Mouse (Mus musculus): ENCODE results near the gene Jph2. TPM values are rescaled to one million over a fixed set of nuclear protein-coding genes. Genes with fewer than 3 reads are reported as not detected.

Gene Jph2
- total RNA-seq, 2 experiments from 2014 or later, result 0.37 to 0.70 TPM

- no peak for DNase-seq (ENCODE audit: extremely low spot score in 1 of 2, low spot score in 1 of 2)
Measured at GRCm38 (mm10) chr2:163364785-163365541, 32.8 kb downstream of the Jph2 start.

- DNase-seq (ENCODE audit: extremely low spot score in 1 of 2, low spot score in 1 of 2), result no peak
Measured at GRCm38 (mm10) chr2:163362940-163363921, 34.6 kb downstream of the Jph2 start.

GRCm38 (mm10) chr2:163360858-163361623 lies 36.8 kb downstream of the Jph2 start:
- no peak for DNase-seq (ENCODE audit: extremely low spot score in 1 of 2, low spot score in 1 of 2)

DNA sequence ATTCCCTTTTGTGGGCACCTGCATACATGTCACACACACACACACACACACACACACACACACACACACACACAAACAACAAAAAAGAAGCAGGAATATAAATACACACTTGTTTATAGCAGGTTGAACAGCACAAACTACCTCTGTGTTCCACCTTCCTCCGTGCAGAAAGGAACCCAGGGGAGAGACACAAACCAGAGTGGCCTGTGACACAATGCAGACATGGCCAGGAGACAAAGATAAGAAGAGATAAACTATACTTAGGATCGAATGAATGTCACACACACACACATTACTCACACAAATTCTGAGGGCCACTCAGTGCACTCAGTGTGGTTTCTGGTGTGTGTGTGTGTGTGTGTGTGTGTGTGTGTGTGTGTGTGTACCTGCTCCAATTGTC lies 38.5 kb downstream of the Jph2 start:
- no peak for DNase-seq (ENCODE audit: extremely low spot score in 1 of 2, low spot score in 1 of 2)

DNA sequence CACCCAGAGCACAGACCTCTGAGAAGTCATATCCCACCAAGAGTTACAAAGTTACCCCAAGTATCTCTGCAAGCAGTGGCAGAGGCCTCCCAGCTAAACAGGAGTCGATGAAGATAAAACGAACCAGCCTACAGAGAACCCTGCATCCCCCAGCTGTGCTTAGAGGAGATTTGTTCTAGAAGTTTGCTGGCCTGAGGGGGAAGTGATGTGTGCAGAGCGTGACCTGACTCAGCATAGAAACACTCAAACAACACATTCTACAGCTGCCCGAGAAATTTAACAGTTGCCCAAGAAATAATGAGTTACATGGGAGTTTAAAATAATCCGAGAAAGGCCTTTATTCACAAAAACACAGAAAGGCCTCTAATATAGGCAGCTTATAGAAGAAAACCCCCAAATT lies 39.1 kb downstream of the Jph2 start:
- no peak for DNase-seq (ENCODE audit: extremely low spot score in 1 of 2, low spot score in 1 of 2)

- DNase-seq (ENCODE audit: extremely low spot score in 1 of 2, low spot score in 1 of 2), result no peak
Measured at GRCm38 (mm10) chr2:163356113-163356840, 41.5 kb downstream of the Jph2 start.

- DNase-seq (ENCODE audit: extremely low spot score in 1 of 2, low spot score in 1 of 2), result no peak
Measured at GRCm38 (mm10) chr2:163355666-163356065, 42.1 kb downstream of the Jph2 start.

GRCm38 (mm10) chr2:163353731-163354130 lies 44.1 kb downstream of the Jph2 start:
- no peak for DNase-seq (ENCODE audit: extremely low spot score in 1 of 2, low spot score in 1 of 2)

DNA sequence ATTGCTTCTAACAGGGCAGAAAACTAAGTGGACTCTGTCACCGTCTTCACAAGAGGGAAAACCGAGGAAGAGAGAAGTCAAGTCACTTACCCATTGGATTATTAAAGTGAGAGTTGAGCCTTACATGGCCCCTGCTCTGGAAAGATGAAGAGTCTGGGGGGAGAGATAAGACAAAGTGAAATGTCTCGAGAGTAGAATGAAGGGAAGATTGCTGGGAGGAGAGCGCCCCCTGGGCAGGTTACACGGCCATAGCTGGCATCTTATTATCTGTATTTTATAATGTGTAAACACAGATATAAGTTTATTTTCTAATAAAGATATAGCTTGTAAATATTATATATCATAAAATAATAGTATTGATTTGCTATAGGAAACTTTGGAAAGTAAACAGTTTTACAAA lies 47.4 kb downstream of the Jph2 start:
- DNase-seq (ENCODE audit: extremely low spot score in 1 of 2, low spot score in 1 of 2), result no peak

GRCm38 (mm10) chr2:163349411-163349810 lies 48.4 kb downstream of the Jph2 start:
- DNase-seq (ENCODE audit: extremely low spot score in 1 of 2, low spot score in 1 of 2), result no peak

DNA sequence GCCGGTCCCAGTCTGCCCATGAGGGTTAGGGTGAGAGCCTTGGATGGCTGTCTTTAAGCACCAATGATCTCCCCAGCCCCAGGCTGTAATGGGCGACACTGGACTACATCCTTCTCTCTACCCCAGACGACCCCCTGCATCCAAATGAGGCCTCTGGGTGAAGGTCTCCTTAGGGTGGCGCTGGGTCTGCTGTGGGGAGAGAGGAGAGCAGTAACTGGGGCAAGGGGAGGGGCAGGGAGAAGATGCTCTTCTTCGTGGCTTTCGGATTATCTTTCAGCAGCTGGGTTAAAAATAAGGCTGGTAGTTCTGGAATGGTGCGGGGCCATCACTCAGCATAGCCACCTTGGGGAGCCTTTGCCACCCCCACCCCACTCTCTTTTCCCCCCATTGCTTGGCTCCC lies 49.1 kb downstream of the Jph2 start:
- no peak for DNase-seq (ENCODE audit: extremely low spot score in 1 of 2, low spot score in 1 of 2)

GRCm38 (mm10) chr2:163347517-163348184 lies 50.1 kb downstream of the Jph2 start:
- no peak for DNase-seq (ENCODE audit: extremely low spot score in 1 of 2, low spot score in 1 of 2)

- DNase-seq (ENCODE audit: extremely low spot score in 1 of 2, low spot score in 1 of 2), result no peak
Measured at GRCm38 (mm10) chr2:163346497-163346896, 51.3 kb downstream of the Jph2 start.

DNA sequence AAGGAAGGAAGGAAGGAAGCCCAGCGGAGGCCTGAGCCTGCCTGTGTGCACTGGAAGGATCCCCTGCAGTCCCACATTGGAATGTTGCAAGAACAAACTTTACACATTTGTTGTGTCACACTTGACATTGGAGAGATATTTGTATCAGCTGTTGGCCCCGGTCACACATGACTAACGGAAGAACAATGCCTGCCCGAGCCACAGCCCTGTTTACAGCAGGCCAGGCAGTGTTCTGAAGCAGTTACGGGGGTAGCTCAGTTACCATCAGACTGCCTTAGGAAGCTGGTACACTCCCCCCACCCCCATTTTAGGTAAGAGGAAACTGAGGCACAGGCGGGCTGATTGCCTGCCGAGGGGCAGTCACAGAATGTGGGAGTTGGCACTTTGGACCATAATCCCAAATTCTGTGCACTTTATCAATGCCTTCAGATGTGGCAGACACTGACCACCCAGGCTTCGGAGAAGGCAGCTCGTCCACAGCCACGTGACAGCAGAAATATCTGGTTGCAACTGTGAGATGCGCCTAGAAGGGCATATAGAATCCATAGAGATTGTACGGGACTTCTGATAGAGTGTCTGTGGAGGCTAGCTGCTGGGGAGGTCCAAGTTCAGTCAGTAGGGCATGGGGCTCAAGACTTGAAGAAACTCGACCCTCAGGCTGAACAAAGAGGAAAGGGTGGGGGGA lies 52.7 kb downstream of the Jph2 start:
- DNase-seq (ENCODE audit: extremely low spot score in 1 of 2, low spot score in 1 of 2), result no peak

- DNase-seq (ENCODE audit: extremely low spot score in 1 of 2, low spot score in 1 of 2), result peak in 1 of 2 experiments; percentile 35
Measured at GRCm38 (mm10) chr2:163343671-163344070, 54.1 kb downstream of the Jph2 start.

GRCm38 (mm10) chr2:163340263-163340662 lies 57.5 kb downstream of the Jph2 start:
- DNase-seq (ENCODE audit: extremely low spot score in 1 of 2, low spot score in 1 of 2), result peak; percentile 30 to 74

- DNase-seq (ENCODE audit: extremely low spot score in 1 of 2, low spot score in 1 of 2), result peak in 1 of 2 experiments; percentile 22
Measured at GRCm38 (mm10) chr2:163332368-163333055, 65.3 kb downstream of the Jph2 start.

DNA sequence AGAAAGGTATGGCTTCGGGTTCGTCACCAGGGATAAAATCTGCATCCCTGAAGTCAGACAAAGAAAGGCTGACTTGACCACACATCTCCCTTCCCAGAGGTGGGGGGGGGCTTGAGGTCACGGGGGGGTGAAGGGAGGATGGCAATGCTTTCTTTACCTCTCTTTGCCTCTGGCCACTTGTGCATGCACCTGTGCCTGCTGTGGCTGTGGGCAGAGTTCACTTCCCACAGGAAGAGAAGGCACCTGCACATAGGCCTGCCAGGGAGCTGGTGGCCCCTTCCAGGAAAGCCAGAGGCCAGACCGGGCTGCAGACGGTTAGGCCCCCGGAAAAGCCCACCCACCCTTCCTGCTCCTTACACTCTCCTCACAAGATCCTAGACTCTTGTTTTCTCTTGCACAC lies 66.4 kb downstream of the Jph2 start:
- no peak for DNase-seq (ENCODE audit: extremely low spot score in 1 of 2, low spot score in 1 of 2)
